Mouse (Mus musculus) spleen, postnatal 36 days (tissue): Measurements from ENCODE around the gene Clta.
"Not testable (repeated sequence)": the region's sequence is repeated elsewhere in the genome, so short reads cannot be mapped to it uniquely, and the experiment has no call there.

Experiments
- DNase-seq, 2 experiments: peaks; one replicate each; pipeline ENCODE4 v3.0.0; 2022; ENCODE audit warnings: low spot score in 2 of 2, mixed read lengths in 1 of 2

The Clta gene

GRCm38 (mm10) chr4:44024241-44024640, 20.0 kb downstream of the Clta start:
- DNase-seq, result no peak

- no peak for DNase-seq
Measured at GRCm38 (mm10) chr4:44025570-44025969, 21.3 kb downstream of the Clta start.

GRCm38 (mm10) chr4:44028303-44029135, 24.3 kb downstream of the Clta start:
- no peak for DNase-seq

- DNase-seq, result no peak
Measured at GRCm38 (mm10) chr4:44029661-44030066, 25.4 kb downstream of the Clta start.

- no peak for DNase-seq
Measured at GRCm38 (mm10) chr4:44031521-44031920, 27.3 kb downstream of the Clta start.

- no peak for DNase-seq
Measured at GRCm38 (mm10) chr4:44036455-44036854, 32.2 kb downstream of the Clta start.

GRCm38 (mm10) chr4:44040802-44041201, 36.5 kb downstream of the Clta start:
- DNase-seq, result no peak

GRCm38 (mm10) chr4:44042429-44042828, 38.2 kb downstream of the Clta start:
- no peak for DNase-seq

GRCm38 (mm10) chr4:44043182-44043581, 38.9 kb downstream of the Clta start:
- DNase-seq, result not testable (repeated sequence)

- DNase-seq, result no peak
Measured at GRCm38 (mm10) chr4:44044685-44045356, 40.6 kb downstream of the Clta start.

- no peak for DNase-seq
Measured at GRCm38 (mm10) chr4:44046066-44046465, 41.8 kb downstream of the Clta start.

GRCm38 (mm10) chr4:44049812-44050211, 45.6 kb downstream of the Clta start:
- DNase-seq, result no peak

GRCm38 (mm10) chr4:44059674-44060073, 55.4 kb downstream of the Clta start:
- DNase-seq, result no peak

- no peak for DNase-seq
Measured at GRCm38 (mm10) chr4:44062062-44062461, 57.8 kb downstream of the Clta start.

GRCm38 (mm10) chr4:44062816-44063215, 58.6 kb downstream of the Clta start:
- no peak for DNase-seq

- DNase-seq, result peak; percentile 86 to 87
Measured at GRCm38 (mm10) chr4:44065355-44066025, 61.2 kb downstream of the Clta start.

- DNase-seq, result no peak
Measured at GRCm38 (mm10) chr4:44066891-44067290, 62.6 kb downstream of the Clta start.

- no peak for DNase-seq
Measured at GRCm38 (mm10) chr4:44068736-44069135, 64.5 kb downstream of the Clta start.

GRCm38 (mm10) chr4:44069411-44069810, 65.2 kb downstream of the Clta start:
- DNase-seq, result no peak

GRCm38 (mm10) chr4:44070641-44071040, 66.4 kb downstream of the Clta start:
- no peak for DNase-seq

- DNase-seq, result no peak
Measured at GRCm38 (mm10) chr4:44071741-44072145, 67.5 kb downstream of the Clta start.

- peak; percentile 92 to 93 for DNase-seq
Measured at GRCm38 (mm10) chr4:44072146-44072872, 68.1 kb downstream of the Clta start.
